25 mouse cellular contexts compared by ENCODE assay signal in genomic region chr11:72281852-72282400, GRCm38 (mm10). TPM values are rescaled to one million over a fixed set of nuclear protein-coding genes. Genes with fewer than 3 reads are reported as not detected.
DNase-seq lines count a peak whose midpoint lies in the region; ATAC-seq and TF ChIP-seq lines count a peak whose summit lies in the region.
"Had no signal": no experiment of that assay in that cellular context is flagged by ENCODE, and none has a peak within 500 bp of the region (broad histone marks: within the 10 kb centered on the region; RNA-seq: fewer than 3 reads in every experiment).

No protein-coding gene starts in this region.

- 62% methylated on average over 5 of the region's 5 CpGs for WGBS in kidney, embryonic 16.5 days
- WGBS in midbrain, postnatal 0 days: 69% methylated on average over 5 of the region's 5 CpGs

- no peak overlapping the region for H3K27ac ChIP-seq in kidney, embryonic 16.5 days (ENCODE audit: low read length)
- H3K27ac ChIP-seq in testis, adult 2 months (ENCODE audit: control insufficient read depth, insufficient read depth, low read depth, low read length): no peak overlapping the region
- no peak overlapping the region for H3K27ac ChIP-seq in midbrain, postnatal 0 days (ENCODE audit: low read depth, low read length)
- H3K27ac ChIP-seq: embryonic facial prominence, embryonic 15.5 days; forebrain, embryonic 10.5 days; heart, adult 2 months; heart, embryonic 15.5 days; hindbrain, embryonic 15.5 days had no signal

- ATAC-seq in kidney, embryonic 16.5 days (ENCODE audit: low FRiP score, low TSS enrichment): no peak
- no peak for ATAC-seq in midbrain, postnatal 0 days (ENCODE audit: low FRiP score)
- ATAC-seq: forebrain, embryonic 16.5 days had no signal

- H3K9ac ChIP-seq in kidney, embryonic 16.5 days (replicated peaks; ENCODE audit: low read length): no peak overlapping the region
- H3K9ac ChIP-seq in midbrain, postnatal 0 days (replicated peaks; ENCODE audit: low read length, poor library complexity, severe bottlenecking): no peak overlapping the region
- H3K9ac ChIP-seq: embryonic facial prominence, embryonic 15.5 days; heart, embryonic 15.5 days; hindbrain, embryonic 15.5 days had no signal

- H3K27me3 ChIP-seq in kidney, embryonic 16.5 days (ENCODE audit: insufficient read depth, low read length): no peaks in the 10 kb centered on the region
- no peaks in the 10 kb centered on the region for H3K27me3 ChIP-seq in testis, adult 2 months (ENCODE audit: control insufficient read depth, insufficient read depth, low read length)
- H3K27me3 ChIP-seq in midbrain, postnatal 0 days (ENCODE audit: insufficient read depth, low read length): no peaks in the 10 kb centered on the region
- H3K27me3 ChIP-seq: embryonic facial prominence, embryonic 15.5 days; heart, embryonic 15.5 days; hindbrain, embryonic 15.5 days had no signal

- H3K4me1 ChIP-seq in kidney, embryonic 16.5 days (ENCODE audit: insufficient read depth, low read length): no peaks in the 10 kb centered on the region
- no peaks in the 10 kb centered on the region for H3K4me1 ChIP-seq in testis, adult 2 months (ENCODE audit: control insufficient read depth, insufficient read depth, low read length)
- H3K4me1 ChIP-seq in midbrain, postnatal 0 days (ENCODE audit: insufficient read depth, low read length): no peaks in the 10 kb centered on the region
- H3K4me1 ChIP-seq: embryonic facial prominence, embryonic 15.5 days; hindbrain, embryonic 15.5 days had no signal

- H3K36me3 ChIP-seq in kidney, embryonic 16.5 days (ENCODE audit: insufficient read depth, low read length): no peaks in the 10 kb centered on the region
- no peaks in the 10 kb centered on the region for H3K36me3 ChIP-seq in testis, adult 2 months (ENCODE audit: control insufficient read depth, insufficient read depth, low read length)
- no peaks in the 10 kb centered on the region for H3K36me3 ChIP-seq in midbrain, postnatal 0 days (ENCODE audit: insufficient read depth, low read length)
- H3K36me3 ChIP-seq: embryonic facial prominence, embryonic 15.5 days; forebrain, embryonic 10.5 days; heart, embryonic 15.5 days; hindbrain, embryonic 15.5 days had no signal

- no peak for TF ChIP-seq CTCF in testis, adult 2 months (IDR thresholded peaks at IDR 0.05; ENCODE audit: control insufficient read depth, insufficient read depth, insufficient replicate concordance, low read depth, low read length)
- TF ChIP-seq CTCF in midbrain, postnatal 0 days (IDR thresholded peaks at IDR 0.05): no peak

- H3K9me3 ChIP-seq in kidney, embryonic 16.5 days (ENCODE audit: low read length): no peaks in the 10 kb centered on the region
- H3K9me3 ChIP-seq in midbrain, postnatal 0 days (ENCODE audit: low read length): no peaks in the 10 kb centered on the region
- H3K9me3 ChIP-seq: embryonic facial prominence, embryonic 15.5 days; forebrain, embryonic 10.5 days; heart, embryonic 15.5 days; hindbrain, embryonic 15.5 days had no signal

- no peak for TF ChIP-seq POLR2A in testis, adult 2 months (IDR thresholded peaks at IDR 0.05; ENCODE audit: control insufficient read depth, low read depth, low read length)

- peak; percentile 19 for DNase-seq in heart, adult 11 months
- DNase-seq in heart, postnatal 25 days (ENCODE audit: low spot score): no peak
- peak; percentile 30 to 64 for DNase-seq in kidney, adult 8-10 months
- DNase-seq in testis, postnatal 14 days (ENCODE audit: low spot score): no peak
- DNase-seq in midbrain, postnatal 0 days (ENCODE audit: low spot score): no peak
- DNase-seq: adrenal gland, adult 2 months; adrenal gland, postnatal 25 days; cerebellum, adult 2 months; cerebellum, postnatal 10 days; gastrocnemius, postnatal 10 days; heart, adult 2 months; heart, postnatal 14 days had no signal

- no peak overlapping the region for H3K4me2 ChIP-seq in kidney, embryonic 16.5 days (replicated peaks; ENCODE audit: low read depth, low read length)
- H3K4me2 ChIP-seq in midbrain, postnatal 0 days (ENCODE audit: low read depth, low read length, poor library complexity, severe bottlenecking): no peak overlapping the region
- H3K4me2 ChIP-seq: embryonic facial prominence, embryonic 15.5 days; heart, embryonic 11.5 days; heart, embryonic 15.5 days; hindbrain, embryonic 15.5 days had no signal

- intact Hi-C loops in heart, postnatal 25 days (cut with DNase I): no loop called here

- no peak overlapping the region for H3K4me3 ChIP-seq in kidney, embryonic 16.5 days (ENCODE audit: low read length)
- peak overlapping the region; percentile 66 for H3K4me3 ChIP-seq in testis, adult 2 months (ENCODE audit: control insufficient read depth, low read depth, low read length)
- H3K4me3 ChIP-seq in midbrain, postnatal 0 days (ENCODE audit: low read depth, low read length): no peak overlapping the region
- H3K4me3 ChIP-seq: embryonic facial prominence, embryonic 15.5 days; erythroblast, embryonic 14.5 days; forebrain, embryonic 10.5 days; heart, adult 2 months; heart, embryonic 15.5 days; hindbrain, embryonic 15.5 days had no signal

RNA-seq across cellular contexts. Expression of gene Slc13a5, which starts 14.9 kb away (rescaled TPM):
- not detected for total RNA-seq in heart, postnatal 25 days (2021)
- polyA plus RNA-seq in kidney, embryonic 16.5 days (2015; fragmentation: Nextera tagmentation; extraction: Ambion mirVana): 0.12 and 0.45 TPM in 2 replicates
- 34.1 and 37.6 TPM in 2 replicates for polyA plus RNA-seq in testis, adult 2 months (2012; rRNA removed)
- 4.8 and 6.2 TPM in 2 replicates for total RNA-seq in midbrain, postnatal 0 days (2014; rRNA removed)
- polyA plus RNA-seq in midbrain, postnatal 0 days (2015; fragmentation: Nextera tagmentation; extraction: Ambion mirVana): 4.5 and 5.9 TPM in 2 replicates
- total RNA-seq: CH12.LX; heart, adult 2 months; heart, postnatal 14 days had no signal
- polyA plus RNA-seq: embryonic facial prominence, embryonic 11.5 days; erythroblast, embryonic 14.5 days; forebrain, embryonic 10.5 days had no signal

RNA-seq across cellular contexts. Expression of gene Xaf1, which starts 19.5 kb away (rescaled TPM):
- 10 to 100 TPM; 10.7 to 12.0 TPM for total RNA-seq in heart, postnatal 25 days (2021)
- polyA plus RNA-seq in kidney, embryonic 16.5 days (2015; fragmentation: Nextera tagmentation; extraction: Ambion mirVana): 4.9 and 5.1 TPM in 2 replicates
- polyA plus RNA-seq in testis, adult 2 months (2012; rRNA removed): 1.4 and 2.3 TPM in 2 replicates
- total RNA-seq in midbrain, postnatal 0 days (2014; rRNA removed): 0.93 and 3.9 TPM in 2 replicates
- 5.6 and 6.0 TPM in 2 replicates for polyA plus RNA-seq in midbrain, postnatal 0 days (2015; fragmentation: Nextera tagmentation; extraction: Ambion mirVana)
- polyA plus RNA-seq: erythroblast, embryonic 14.5 days had no signal

RNA-seq across cellular contexts. Expression of gene Fbxo39, which starts 32.3 kb away (rescaled TPM):
- total RNA-seq in heart, postnatal 25 days (2021): not detected
- not detected in 2 replicates for polyA plus RNA-seq in kidney, embryonic 16.5 days (2015; fragmentation: Nextera tagmentation; extraction: Ambion mirVana)
- polyA plus RNA-seq in testis, adult 2 months (2012; rRNA removed): 108 and 112 TPM in 2 replicates
- total RNA-seq in midbrain, postnatal 0 days (2014; rRNA removed): not detected in 2 replicates
- not detected in 2 replicates for polyA plus RNA-seq in midbrain, postnatal 0 days (2015; fragmentation: Nextera tagmentation; extraction: Ambion mirVana)
- total RNA-seq: adrenal gland, adult 2 months; CH12.LX; gastrocnemius, postnatal 10 days; gastrocnemius, postnatal 4 days; heart, adult 2 months; heart, postnatal 14 days had no signal
- polyA plus RNA-seq: cerebellum, adult 2 months; embryonic facial prominence, embryonic 11.5 days; embryonic facial prominence, embryonic 15.5 days; erythroblast, embryonic 14.5 days; forebrain, embryonic 10.5 days; forebrain, embryonic 16.5 days; heart, embryonic 11.5 days; heart, embryonic 15.5 days; hindbrain, embryonic 11.5 days; hindbrain, embryonic 15.5 days had no signal

Comparison
In these comparisons a context has a peak if more than half of its experiments do, and no peak if none do; other contexts are left out.
1. DNase-seq: peak in heart, adult 11 months (single experiment) and kidney, adult 8-10 months (2 of 2); none in heart, postnatal 25 days (single experiment), testis, postnatal 14 days (single experiment) and midbrain, postnatal 0 days (single experiment).
2. RNA of gene Fbxo39, which starts 32.3 kb away (polyA plus RNA-seq): 108 to 112 TPM in testis, adult 2 months; not detected in kidney, embryonic 16.5 days and not detected in midbrain, postnatal 0 days; every median in the first group is over 100 times any median in the second.